Mouse (Mus musculus) heart, adult 8-10 months (tissue): Measurements from ENCODE around the gene Draxin. TPM values are rescaled to one million over a fixed set of nuclear protein-coding genes. Genes with fewer than 3 reads are reported as not detected.
A peak's percentile ranks its signal among the peaks of the same experiment; 100 is the strongest.

Experiments
- DNase-seq: peaks from one replicate; pipeline ENCODE4 v3.0.0; 2022; ENCODE audit warnings: low spot score
- total RNA-seq, 4 experiments: library from RNA; stranded (reverse); gene quantifications; 2 replicates each; pipeline ENCODE4 v1.2.4; 2022

The Draxin gene
- total RNA-seq, 4 experiments from 2014 or later: 0.06 to 0.20 (median 0.07) TPM

DNA sequence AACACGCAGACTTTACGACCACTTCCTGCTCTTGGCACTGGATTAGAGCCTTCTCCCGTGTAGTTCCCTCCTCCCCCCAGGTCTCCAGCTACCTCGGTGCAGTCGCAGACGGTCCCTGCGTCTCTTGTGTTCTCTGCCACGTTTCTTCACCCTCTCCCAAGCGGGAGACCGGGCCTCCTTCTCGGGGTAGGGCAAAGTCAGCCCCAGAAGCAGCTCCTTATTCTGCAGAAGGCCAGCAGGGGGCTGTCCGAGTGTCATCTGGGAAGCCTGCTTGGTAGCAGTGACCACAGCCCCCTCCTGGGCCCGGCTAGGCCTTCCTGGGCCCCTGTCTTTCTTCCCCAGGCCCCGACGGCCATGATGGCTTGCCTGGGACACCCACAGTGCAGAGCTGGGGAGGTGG is 15.0 kb downstream of the Draxin start:
- no peak for DNase-seq

DNA sequence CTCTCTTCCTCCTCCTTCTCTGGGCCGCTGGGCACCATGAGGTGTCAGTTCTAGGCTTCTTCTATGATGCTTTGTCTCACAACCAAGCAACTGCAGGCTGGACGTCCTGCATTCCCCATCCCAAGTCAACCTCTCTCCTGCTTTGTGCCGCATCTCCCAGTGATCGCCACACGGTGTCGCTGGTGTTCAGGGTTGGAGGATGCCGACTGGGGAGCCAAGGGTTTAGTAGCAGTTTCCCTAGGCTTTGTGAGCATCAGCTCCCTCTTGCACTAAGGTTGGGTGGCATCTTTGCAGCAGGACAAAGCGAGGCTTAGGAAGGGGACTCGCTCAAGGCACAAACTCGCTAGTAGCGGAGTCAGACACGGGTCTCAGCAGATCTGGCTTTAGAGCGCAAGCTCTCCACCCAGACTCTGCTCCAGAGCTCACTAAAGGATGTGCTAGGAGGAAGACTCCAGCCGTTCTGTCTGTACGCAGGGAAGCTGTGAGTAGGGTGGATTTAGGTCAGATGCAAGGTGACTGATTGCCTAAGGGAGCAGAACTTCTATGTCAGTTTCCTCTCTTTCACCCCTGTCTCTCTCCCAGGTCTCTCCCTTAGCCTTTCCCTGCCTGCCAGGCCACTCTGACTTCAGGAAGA is 15.6 kb downstream of the Draxin start:
- DNase-seq: peak; percentile 86

DNA sequence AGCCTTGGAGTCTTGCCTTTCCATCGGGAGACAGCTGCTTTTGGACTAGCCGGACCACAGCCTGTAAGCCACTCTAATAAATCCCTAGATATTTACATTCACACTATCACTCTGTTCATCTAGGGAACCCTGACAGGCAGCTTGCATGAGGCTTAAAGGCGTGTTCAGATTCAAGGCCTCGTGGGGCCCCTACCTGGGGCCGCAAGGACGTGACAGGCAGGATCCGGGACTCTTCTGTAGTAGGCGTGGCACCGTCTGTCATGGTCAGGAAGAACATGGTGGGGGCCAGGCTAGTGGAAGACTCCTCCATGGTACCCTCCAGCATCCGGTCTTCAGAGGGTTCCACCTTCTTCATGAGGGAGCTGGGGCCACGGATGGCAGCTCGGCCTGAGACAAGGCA is 18.0 kb downstream of the Draxin start:
- DNase-seq: no peak

DNA sequence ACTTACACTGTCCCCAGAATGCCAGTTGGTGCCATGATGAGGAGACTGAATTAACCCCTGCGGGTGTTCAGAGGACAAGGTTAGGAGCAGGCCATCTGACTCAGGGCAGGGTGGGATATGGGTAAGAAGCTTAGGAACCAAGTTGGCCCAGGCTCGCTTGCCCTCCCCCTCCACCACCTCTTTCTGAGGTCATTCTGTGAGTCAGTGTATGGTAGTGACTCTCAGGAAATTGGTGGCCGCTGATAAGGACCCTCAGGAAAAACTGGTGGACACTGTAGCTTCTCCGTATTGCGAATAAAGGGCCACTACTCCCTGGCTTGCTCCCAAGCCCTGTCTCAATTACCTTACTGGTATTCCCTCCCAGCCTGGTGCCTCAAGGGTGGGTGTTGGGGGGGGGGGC is 21.3 kb downstream of the Draxin start:
- DNase-seq: no peak

DNA sequence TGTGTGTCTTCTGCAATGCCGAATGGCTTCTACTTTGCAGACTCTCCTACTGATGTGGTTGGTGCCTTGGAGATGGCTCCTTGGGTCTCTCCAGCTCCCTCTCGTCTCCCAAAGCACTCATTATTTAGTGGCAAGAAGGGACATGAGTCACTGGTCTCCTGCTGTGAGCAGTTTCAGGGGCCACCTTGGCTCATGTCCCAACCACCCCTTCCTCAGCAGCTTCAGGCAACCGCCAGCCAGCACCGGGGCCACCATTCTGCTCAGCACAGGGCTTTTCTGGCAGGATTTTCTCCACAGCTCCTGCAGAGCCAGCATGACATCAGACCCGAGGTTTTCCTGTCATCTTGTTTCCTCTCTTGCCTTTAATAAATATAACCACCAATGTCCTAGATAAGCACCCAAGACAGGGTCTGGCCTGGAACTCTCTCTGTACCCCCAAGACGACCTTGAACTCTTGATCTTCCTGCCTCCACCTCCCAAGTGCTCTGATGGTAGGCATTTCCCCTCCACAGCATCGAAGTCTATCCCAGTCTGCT is 21.9 kb downstream of the Draxin start:
- DNase-seq: no peak

DNA sequence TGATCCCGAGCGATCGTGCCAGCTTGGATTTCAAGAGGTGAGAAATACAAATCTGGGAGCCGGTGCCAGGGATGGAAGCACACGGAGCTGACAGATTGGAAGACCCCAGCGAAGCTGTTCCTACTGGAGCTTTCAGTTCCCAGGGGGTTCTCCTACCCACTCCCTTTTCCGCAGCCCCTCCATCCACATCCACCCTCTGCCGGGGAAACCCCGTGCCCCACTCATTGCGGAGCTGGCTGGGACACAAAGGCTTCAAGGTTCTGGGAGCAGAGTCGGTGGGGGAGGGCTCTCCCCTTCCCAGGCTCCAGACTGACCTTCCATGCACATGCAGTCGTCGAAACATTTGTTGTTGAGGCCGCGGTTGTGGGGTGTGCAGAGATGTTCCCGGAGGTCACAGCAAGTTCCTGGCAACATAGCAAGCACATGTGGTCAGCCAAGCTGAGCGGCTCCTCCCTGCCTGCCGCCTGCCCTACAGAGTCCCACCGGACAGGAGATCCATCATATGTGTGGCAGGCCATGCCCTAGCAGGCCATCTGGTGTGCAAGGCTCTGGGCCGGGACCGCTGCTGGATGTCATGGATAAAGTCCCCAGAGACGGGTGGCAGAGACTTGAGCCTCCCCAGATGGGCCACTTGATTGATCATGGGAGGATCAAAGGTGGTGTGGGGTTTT is 22.7 kb downstream of the Draxin start:
- DNase-seq: no peak

DNA sequence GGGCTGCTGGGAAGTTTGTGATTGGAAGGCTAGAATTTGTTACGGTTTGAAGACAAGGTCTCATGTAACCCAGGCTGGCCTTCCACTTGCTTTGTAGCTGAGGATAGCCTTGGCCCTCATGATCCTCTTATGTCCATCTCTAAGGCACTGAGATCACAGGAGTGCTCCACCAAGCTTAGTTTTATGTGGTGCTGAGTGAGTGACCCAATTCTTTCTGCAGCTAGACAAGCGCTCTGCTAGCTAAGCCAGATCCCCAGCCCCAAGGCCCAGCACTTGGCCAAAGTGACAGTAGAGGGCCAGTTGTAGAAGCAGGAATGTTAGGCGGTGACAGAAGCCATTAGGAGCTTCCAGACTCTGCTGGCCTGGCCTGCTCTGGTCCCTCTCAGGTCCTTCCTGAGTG is 26.4 kb downstream of the Draxin start:
- no peak for DNase-seq

DNA sequence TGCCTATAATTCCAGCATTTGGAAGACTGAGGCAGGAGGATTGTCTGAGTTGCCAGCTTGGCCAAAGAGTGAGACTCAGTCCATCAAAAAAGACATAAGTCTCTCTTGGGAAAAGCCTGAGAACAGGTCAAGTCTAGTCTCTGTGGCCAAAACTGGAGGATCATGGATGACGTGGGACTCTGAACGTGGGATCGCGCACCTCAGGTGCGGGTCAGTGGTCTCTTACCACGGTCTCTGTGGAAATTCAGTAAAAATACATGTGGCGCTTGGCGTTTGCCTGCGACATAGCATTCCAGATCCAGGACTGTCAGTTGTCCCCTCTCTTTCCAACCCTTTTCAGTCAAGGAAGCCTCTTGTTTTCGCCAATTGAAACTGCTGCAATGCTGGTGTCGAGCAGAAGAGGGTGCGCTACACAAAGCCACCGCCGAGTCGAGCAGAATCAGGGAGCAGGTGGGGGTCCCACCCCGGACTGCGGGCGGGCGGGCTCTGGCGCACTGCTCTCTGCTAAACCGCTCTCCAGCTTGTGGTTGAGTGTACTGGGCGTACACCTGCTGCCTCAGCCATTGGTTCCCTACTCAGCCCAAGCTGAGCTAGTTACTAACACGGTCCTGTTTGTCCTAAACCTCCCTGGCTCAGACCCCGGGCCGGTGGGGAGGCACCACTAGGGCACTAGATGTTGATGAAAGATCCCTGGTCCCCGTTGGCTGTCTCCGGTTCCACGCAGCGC is 28.5 kb downstream of the Draxin start:
- no peak for DNase-seq

DNA sequence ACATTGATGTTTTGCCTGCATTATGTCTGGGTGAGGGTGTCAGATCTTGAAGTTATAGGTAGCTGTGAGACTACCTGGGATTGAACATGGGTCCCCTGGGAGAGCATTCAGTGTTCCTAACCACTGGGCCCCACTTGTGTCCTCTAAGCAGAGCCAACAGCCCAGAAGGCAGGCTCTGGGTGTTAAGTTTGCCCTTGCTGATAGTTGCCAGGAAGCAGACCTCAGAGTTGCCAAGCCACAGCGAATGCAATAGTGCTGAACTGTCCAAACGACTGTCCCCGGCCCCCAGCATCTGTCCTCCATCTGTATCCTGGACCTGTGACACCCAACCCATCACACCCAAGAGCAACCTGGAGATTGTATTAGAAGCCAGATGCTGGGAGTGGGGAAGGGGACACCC is 31.8 kb downstream of the Draxin start:
- DNase-seq: no peak

DNA sequence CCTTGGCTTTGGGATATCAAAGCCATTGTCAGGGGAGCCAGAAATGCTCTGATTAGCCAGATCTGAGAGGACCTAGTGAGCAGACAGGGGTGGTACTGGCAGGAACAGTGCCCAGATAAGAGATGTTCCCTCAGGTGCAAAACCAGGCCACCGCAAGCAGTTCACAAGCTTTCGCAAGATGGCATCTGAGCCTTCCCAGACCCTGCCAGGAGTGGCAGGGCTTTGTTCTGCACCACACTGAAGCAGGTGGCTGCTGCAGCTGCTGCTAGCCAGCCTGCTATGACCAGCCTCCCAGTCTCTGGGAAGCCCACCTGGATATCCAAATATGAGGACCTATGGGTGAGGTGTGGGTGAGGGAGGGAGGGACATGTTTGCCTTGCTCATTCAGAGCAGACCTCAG is 32.6 kb downstream of the Draxin start:
- DNase-seq: no peak

DNA sequence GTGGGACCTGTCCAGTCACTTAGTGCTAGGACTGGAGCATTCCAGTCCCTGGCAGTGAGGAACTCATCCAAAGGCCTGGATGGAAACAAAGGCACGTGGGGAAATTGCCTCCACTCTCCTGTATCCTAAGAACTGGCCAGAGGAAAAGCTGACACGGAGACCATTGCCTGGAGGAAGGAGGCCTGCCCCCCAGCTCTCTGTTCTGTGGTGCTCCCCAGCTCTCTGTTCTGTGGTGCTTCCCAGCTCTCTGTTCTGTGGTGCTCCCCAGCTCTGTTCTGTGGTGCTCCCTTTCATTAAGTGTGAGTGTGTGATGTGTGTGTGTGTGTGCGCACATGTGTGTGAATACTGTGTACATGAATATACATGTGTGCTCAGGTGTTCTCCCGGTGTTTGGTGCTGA is 35.4 kb downstream of the Draxin start:
- DNase-seq: no peak

DNA sequence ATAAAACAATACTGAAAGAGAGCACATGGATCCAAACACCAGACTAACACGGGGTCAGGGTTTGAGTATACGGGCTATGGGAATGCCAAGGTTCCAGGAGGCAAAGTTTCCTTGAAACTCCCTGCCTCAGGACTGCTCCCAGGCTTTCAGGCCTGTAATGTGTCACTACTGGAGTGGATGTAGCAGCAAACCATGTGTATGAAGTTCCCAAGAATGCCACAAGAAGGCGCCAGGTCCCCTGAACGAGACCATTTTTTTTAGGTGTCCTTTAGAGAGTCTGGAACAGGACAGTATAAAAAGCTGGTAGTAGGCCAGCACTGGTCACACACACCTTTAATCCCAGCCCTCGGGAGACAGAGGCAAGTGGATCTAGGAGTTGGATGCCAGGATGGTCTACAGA is 36.3 kb downstream of the Draxin start:
- no peak for DNase-seq

DNA sequence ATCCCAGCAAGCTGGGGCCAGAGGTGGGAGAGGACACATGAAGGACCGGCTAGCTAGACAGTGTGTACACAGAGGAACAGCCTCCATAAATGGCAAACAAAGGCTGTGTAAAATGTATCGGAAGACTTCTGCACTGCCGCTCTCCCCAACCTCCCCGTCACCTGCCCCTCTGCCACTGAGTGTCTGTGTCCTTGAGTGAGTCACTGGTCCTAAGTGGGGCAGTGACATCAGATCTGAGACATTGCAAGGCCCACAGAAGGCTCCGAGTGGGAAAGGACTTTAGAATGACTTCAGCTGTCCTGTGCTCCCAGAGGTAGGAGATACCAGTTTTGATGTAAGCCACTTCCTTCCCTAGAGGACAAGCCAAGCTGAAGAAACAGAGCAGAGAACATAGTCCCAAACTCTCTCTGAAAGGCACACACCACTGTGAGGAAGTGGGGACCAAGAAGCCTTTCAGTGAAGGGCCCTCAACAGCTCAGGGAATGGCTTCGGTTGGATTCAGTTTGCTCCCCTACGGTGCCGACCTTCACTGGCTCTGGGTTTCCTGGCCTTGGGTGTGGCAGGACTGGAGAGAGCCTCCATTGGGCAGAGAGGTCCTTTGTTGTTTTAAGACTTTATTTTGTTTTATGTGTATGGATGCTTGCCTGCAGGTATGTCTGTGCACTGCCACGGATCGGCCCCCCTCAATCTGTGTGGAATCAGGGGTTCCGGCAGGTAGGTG is 37.8 kb downstream of the Draxin start:
- no peak for DNase-seq

DNA sequence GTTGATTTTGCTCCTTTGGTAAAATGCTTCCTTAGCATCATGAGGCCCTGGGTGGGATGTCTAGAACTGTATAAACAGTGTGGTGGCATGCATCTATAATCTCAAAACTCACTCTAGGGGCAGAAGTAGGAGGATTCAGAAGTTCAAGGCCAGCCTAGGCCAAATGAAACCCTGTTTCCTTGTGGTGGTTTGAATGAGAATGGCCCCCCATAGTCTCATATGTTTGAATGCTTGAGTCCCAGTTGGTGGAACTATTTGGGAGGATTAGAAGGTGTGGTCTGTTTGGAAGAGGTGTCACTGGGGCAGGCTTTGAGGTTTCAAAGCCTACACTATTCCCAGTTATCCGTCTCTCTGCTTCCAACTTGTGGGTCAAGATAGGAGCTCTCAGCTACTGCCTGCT is 39.3 kb downstream of the Draxin start:
- DNase-seq: no peak

DNA sequence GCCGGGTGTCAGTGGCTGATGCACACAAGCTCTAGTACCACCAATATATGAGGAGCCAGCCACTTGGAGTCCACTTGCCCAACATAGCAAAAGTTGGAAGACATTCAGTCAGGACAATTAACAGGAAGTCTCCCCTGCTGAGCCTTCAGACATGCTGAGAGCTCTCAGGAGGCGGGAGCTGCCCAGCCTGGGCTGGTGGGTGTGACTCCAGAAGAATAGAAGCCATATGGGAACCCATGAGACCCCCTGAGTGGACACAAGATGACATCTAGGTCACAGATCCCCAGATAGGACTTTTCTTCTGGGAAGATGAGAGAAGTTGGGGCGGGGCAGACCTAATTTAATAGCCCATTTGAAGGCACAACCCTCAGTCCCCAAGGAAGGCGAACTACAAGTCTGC is 41.3 kb downstream of the Draxin start:
- no peak for DNase-seq

DNA sequence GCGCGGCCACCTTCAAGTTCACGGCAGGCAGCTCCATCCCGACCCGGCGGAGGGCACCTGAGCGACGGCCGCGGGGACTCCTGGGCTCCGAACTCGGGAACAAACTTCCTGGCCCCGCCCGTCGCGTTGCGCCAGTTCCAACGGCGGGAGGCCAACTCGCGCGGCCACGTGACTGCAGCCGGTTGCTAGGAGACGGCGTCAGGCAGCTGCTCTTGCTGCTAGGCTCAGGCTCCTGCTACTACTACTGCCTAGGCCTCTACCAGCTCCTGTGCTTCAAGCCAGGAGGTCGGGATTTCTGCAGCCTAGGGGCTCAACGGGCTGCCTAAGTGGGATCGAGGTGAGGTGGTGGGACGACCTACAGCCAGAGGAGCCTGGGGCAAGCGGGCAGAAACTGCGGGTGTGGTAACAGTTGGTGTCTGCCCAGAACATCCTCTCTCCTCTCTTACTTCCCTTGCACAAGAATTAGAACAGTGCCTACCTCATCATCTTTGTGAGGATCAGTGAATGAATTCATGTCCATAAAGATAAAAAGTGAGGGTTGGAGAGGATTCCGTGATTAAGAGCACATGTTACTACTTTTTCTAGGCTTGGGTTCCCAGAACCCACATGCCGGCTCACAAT is 42.5 kb downstream of the Draxin start, which contains the start of gene Agtrap:
Gene Agtrap (minus strand): TSS at position 125 of the 621 bp plus-strand sequence.
- DNase-seq: peak; percentile 97

DNA sequence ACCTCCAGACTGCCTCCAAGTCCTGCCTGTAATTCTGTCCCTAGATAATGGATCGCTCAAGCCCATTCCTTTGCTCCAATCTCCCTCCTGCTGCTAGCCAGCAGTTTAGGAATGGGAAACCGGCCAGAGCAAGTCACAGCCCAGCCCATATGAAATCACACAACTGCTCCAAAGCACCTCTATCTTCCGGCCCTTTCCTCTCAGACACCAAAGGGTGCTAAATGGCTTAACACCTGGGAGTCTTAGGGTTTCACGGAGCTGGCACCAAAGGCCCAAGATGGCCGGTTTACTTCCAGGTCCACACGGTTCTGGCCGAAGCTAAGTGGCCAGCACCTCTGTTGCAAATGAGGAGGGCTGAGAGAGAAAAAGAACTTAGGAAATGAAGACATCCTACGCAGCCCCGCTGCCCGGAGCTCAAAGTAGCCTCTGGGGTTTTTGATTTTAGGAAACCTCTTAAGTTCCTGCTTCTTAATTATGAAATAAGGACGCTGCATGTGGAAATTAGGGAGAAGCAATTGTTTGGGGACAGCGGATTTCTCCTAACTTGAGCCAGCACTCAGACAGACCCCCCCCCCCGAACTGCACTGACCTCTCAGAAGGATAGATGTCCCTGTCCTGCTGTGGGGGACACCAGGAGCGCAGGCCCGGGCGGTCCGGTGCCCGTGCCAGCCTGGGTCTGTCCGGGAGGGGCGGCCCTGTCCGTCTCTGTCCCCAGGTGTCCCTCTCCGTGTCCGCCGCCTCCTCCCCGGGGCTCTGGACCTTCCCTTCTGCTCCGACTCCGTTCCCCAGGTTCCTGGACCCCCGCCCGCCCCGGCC is 43.2 kb downstream of the Draxin start:
- DNase-seq: peak; percentile 69

DNA sequence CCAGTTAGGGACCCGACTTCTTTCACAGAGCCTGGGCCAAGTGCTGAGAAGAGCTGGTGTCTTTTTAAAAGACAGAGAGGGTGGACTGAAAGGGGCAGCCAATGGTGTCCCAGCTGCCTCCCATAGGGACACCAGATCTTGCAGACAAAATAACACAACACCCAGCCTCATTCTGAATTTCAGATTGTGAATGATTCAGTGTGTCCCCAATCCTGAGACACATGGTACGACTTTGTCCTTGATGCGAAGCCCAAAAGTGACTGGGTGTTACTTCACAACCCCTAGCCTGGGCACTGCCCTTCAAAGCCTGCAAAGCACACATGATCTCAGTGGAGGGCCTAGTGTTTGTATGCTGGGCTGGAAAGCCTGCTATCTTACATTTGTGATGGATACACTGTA is 44.6 kb downstream of the Draxin start:
- no peak for DNase-seq

DNA sequence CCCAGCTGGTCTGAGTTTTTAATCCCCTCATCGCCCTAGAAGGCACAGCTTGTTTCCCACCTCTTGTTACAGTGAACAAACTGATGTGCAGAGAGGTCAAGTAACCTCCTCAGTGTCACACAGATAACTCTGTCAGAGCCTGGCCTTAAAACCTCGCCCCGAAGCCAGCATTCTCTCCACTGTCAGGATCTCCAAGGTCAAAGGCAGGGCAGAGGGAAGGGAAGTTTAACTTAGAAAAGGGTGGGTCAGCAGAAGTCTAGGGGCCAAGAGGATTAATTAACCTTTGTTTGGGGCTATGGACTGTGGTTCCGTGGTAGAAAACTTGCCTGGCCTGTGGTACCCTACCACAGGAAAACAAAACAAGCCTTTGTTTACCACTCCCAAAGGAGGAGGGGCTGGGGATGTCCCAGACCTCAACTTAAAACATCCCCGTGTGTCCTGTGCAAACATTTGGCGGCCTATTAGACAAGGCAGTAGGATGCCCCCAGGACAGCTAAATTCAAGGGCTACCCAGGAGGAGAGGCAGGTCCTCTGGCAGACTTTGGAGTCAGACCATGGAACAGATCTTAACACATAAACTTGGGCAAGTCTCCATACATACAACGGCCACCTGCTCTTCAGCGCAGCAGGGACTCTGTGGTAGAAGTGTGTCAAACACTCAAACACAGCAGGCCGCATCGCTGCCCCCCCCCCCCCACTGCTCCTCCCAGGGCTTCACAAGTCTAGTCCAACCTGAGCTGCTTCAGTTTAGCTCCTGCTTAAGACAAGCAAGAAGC is 45.2 kb downstream of the Draxin start:
- no peak for DNase-seq

DNA sequence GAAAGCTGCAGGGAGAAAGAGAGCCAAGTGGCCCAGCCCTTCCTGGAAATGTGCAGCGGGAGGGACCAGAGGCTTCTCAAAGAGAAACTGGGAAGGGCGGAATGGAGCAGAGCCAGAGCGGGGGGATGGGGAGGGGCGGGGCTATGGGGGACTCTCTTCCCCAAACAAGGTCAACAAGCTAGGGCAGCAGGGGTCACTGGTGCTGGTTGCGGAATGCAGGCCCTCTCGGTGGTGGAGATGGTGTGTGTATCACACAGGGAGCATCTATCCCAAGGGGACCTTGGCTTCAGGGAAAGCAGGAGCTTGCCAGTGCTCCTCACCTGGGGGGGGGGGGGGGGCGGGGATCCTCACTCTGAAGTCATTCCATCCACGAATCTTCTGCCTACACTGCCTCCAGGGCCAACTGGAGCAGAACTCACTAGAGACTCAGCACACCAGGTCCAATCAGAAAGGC is 46.2 kb downstream of the Draxin start:
- DNase-seq: no peak
